ENCODE assay signal across 32 mouse cellular contexts in the genomic region with DNA sequence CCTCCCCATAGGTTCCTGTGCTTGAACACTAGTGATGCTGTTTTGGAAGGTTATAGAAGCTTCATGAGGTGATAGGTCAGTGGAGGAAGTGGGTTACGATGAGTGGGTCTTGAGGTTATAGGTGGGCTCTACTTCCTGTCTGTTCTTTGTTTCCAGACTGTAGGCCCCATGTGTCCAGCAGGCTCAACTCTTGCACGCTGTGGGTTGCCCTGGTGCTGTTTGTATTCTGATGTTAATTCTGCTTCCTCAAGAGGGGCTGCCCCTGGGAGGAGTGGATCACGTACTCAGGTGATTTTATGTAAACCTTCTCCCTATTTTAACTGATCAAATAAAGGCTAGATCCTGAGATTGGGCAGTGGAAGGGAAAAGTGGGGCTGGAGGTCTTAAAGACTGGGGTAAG.
"Had no signal": no experiment of that assay in that cellular context is flagged by ENCODE, and none has a peak within 500 bp of the region (broad histone marks: within the 10 kb centered on the region; RNA-seq: fewer than 3 reads in every experiment).

No protein-coding gene starts in this region.

- H3K4me3 ChIP-seq: limb, embryonic 10.5 days; limb, embryonic 12.5 days; limb, embryonic 13.5 days; limb, embryonic 15.5 days; liver, embryonic 12.5 days; liver, embryonic 13.5 days; liver, embryonic 15.5 days; lung, embryonic 15.5 days; megakaryocyte, embryonic 14.5 days; midbrain, embryonic 10.5 days; midbrain, embryonic 12.5 days; midbrain, embryonic 13.5 days; midbrain, embryonic 15.5 days; myocyte; neural tube, embryonic 12.5 days had no signal

- ATAC-seq: liver, embryonic 12.5 days; liver, postnatal 0 days; lung, postnatal 0 days; midbrain, embryonic 13.5 days; midbrain, embryonic 15.5 days; midbrain, embryonic 16.5 days had no signal

- H3K27me3 ChIP-seq: limb, embryonic 12.5 days; limb, embryonic 13.5 days; limb, embryonic 15.5 days; liver, embryonic 12.5 days; liver, embryonic 13.5 days; liver, embryonic 15.5 days; lung, embryonic 15.5 days; megakaryocyte, embryonic 14.5 days; midbrain, embryonic 12.5 days; midbrain, embryonic 13.5 days; midbrain, embryonic 15.5 days; neural tube, embryonic 12.5 days had no signal

- H3K36me3 ChIP-seq: limb, embryonic 10.5 days; limb, embryonic 12.5 days; limb, embryonic 13.5 days; limb, embryonic 15.5 days; liver, embryonic 12.5 days; liver, embryonic 13.5 days; liver, embryonic 15.5 days; lung, embryonic 15.5 days; midbrain, embryonic 10.5 days; midbrain, embryonic 12.5 days; midbrain, embryonic 13.5 days; midbrain, embryonic 15.5 days; neural tube, embryonic 12.5 days had no signal

- DNase-seq: left cerebral cortex, postnatal 4 days; liver; liver, embryonic 13.5 days; liver, postnatal 0 days; lung, adult 18-20 months; lung, adult 2 months; lung, embryonic 14.5 days; lung, postnatal 10 days; lung, postnatal 14 days; lung, postnatal 36 days; lung, postnatal 4 days; midbrain, embryonic 14.5 days had no signal

- H3K27ac ChIP-seq: limb, embryonic 10.5 days; limb, embryonic 12.5 days; limb, embryonic 13.5 days; limb, embryonic 15.5 days; liver, embryonic 12.5 days; liver, embryonic 13.5 days; liver, embryonic 14.5 days; liver, embryonic 15.5 days; lung, embryonic 15.5 days; macrophage; midbrain, embryonic 10.5 days; midbrain, embryonic 12.5 days; midbrain, embryonic 13.5 days; midbrain, embryonic 15.5 days; neural tube, embryonic 12.5 days had no signal

- H3K4me1 ChIP-seq: limb, embryonic 10.5 days; limb, embryonic 13.5 days; limb, embryonic 15.5 days; liver, embryonic 12.5 days; liver, embryonic 13.5 days; liver, embryonic 15.5 days; lung, embryonic 15.5 days; megakaryocyte, embryonic 14.5 days; midbrain, embryonic 10.5 days; midbrain, embryonic 12.5 days; midbrain, embryonic 13.5 days; midbrain, embryonic 15.5 days; neural tube, embryonic 12.5 days had no signal

- H3K9ac ChIP-seq: limb, embryonic 12.5 days; limb, embryonic 13.5 days; limb, embryonic 15.5 days; liver, embryonic 12.5 days; liver, embryonic 13.5 days; liver, embryonic 14.5 days; liver, embryonic 15.5 days; liver, postnatal 0 days; lung, embryonic 14.5 days; lung, embryonic 15.5 days; midbrain, embryonic 12.5 days; midbrain, embryonic 13.5 days; midbrain, embryonic 15.5 days; neural tube, embryonic 12.5 days had no signal

- H3K9me3 ChIP-seq: limb, embryonic 10.5 days; limb, embryonic 12.5 days; limb, embryonic 13.5 days; limb, embryonic 15.5 days; liver, embryonic 12.5 days; liver, embryonic 13.5 days; liver, embryonic 15.5 days; lung, embryonic 15.5 days; midbrain, embryonic 10.5 days; midbrain, embryonic 12.5 days; midbrain, embryonic 13.5 days; midbrain, embryonic 15.5 days; neural tube, embryonic 12.5 days had no signal

- H3K4me2 ChIP-seq: limb, embryonic 12.5 days; limb, embryonic 13.5 days; limb, embryonic 15.5 days; liver, embryonic 11.5 days; liver, embryonic 12.5 days; liver, embryonic 13.5 days; liver, embryonic 15.5 days; lung, embryonic 14.5 days; lung, embryonic 15.5 days; midbrain, embryonic 11.5 days; midbrain, embryonic 12.5 days; midbrain, embryonic 13.5 days; midbrain, embryonic 15.5 days; neural tube, embryonic 12.5 days had no signal
